Mouse (Mus musculus): ENCODE measurements around the gene Fars2. TPM values are rescaled to one million over a fixed set of nuclear protein-coding genes. Genes with fewer than 3 reads are reported as not detected.
"Not testable (repeated sequence)": the region's sequence is repeated elsewhere in the genome, so short reads cannot be mapped to it uniquely, and the experiment has no call there.

Fars2 gene
- polyA plus RNA-seq, 1 experiment from 2014 or later: 33.0 TPM

DNA sequence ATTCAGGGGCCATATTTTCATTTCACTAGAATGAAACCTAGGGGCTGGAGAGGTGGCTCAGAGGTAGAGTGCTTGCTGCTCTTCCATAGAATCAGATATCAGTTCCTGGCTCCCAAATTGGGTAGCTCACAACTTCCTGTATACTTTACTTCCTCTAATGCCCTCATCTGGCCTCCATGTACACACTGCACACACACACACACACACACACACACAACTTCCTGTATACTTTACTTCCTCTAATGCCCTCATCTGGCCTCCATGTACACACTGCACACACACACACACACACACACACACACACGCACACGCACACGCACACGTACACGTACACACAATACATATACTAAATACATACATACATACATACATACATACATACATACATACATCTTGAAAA, 248.5 kb downstream of the Fars2 start:
- H3K36me3 ChIP-seq (ENCODE audit: control insufficient read depth, insufficient read depth, low read length); H3K4me1 ChIP-seq (ENCODE audit: control insufficient read depth, insufficient read depth, low read length); H3K27ac ChIP-seq (replicated peaks; ENCODE audit: low read depth, low read length); H3K4me3 ChIP-seq (replicated peaks; ENCODE audit: low read depth, low read length); ATAC-seq (ENCODE audit: low FRiP score, low TSS enrichment); H3K9ac ChIP-seq (replicated peaks; ENCODE audit: low read length); H3K4me2 ChIP-seq (ENCODE audit: low read length); DNase-seq; H3K9me3 ChIP-seq (ENCODE audit: control insufficient read depth, low read length); H3K27me3 ChIP-seq (ENCODE audit: control insufficient read depth, insufficient read depth, low read length): not testable (repeated sequence)
- WGBS: 100% methylated on average over 5 of the region's 5 CpGs

GRCm38 (mm10) chr13:36366304-36366703, 249.1 kb downstream of the Fars2 start:
- H3K36me3 ChIP-seq (ENCODE audit: control insufficient read depth, insufficient read depth, low read length): no peaks in the 10 kb centered on the region
- H3K27ac ChIP-seq (replicated peaks; ENCODE audit: low read depth, low read length): no peak overlapping the region
- H3K4me3 ChIP-seq (replicated peaks; ENCODE audit: low read depth, low read length): no peak overlapping the region
- DNase-seq (no peak), ATAC-seq (ENCODE audit: low FRiP score, low TSS enrichment) (no peak)
- 87% methylated on average over 6 of the region's 6 CpGs for WGBS
- H3K4me1 ChIP-seq (ENCODE audit: control insufficient read depth, insufficient read depth, low read length): no peaks in the 10 kb centered on the region
- H3K4me2 ChIP-seq (ENCODE audit: low read length): no peak overlapping the region
- no peak overlapping the region for H3K9ac ChIP-seq (replicated peaks; ENCODE audit: low read length)
- no peaks in the 10 kb centered on the region for H3K27me3 ChIP-seq (ENCODE audit: control insufficient read depth, insufficient read depth, low read length)
- no peaks in the 10 kb centered on the region for H3K9me3 ChIP-seq (ENCODE audit: control insufficient read depth, low read length)

DNA sequence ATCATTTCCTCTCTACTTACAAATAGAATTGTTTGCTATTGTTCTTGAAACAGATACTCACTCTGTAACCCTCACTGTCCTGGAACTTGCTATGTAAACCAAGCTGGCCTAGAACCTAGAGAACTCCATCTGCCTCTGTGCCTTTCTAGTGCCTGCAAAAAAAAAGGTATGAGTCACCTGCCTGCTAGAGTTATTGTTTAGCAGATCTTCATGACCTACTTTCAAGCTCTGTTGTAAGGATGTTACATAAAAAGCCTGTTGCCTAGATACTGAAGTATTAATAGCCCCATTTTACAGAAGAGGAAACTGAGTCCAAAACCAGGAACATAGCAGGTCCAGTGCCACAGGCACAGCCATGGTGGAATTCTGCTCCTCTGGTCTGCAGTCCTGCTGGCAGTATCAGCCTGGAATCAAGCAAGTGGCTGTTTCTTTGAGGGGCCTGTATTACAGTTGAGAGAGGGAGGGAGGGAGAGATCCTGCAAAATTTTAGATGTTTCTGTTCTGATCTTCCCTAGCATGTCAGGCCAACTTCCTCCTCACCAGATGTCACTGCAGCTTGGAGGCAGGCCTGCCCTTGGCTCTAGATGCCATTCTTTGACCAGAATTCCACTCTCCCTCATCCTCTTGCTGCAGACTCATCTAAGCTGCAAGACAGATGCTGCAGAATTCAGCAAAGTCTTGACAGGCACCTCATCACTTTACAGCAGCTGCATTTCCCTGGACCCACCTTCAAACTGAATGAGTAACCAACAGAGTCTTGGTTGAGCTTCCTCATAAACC, 250.7 kb downstream of the Fars2 start:
- no peaks in the 10 kb centered on the region for H3K27me3 ChIP-seq (ENCODE audit: control insufficient read depth, insufficient read depth, low read length)
- ATAC-seq (ENCODE audit: low FRiP score, low TSS enrichment): no peak
- no peak overlapping the region for H3K4me2 ChIP-seq (ENCODE audit: low read length)
- H3K4me1 ChIP-seq (ENCODE audit: control insufficient read depth, insufficient read depth, low read length): no peaks in the 10 kb centered on the region
- DNase-seq: no peak
- H3K27ac ChIP-seq (replicated peaks; ENCODE audit: low read depth, low read length): no peak overlapping the region
- no peaks in the 10 kb centered on the region for H3K9me3 ChIP-seq (ENCODE audit: control insufficient read depth, low read length)
- H3K9ac ChIP-seq (replicated peaks; ENCODE audit: low read length): no peak overlapping the region
- no peaks in the 10 kb centered on the region for H3K36me3 ChIP-seq (ENCODE audit: control insufficient read depth, insufficient read depth, low read length)
- no peak overlapping the region for H3K4me3 ChIP-seq (replicated peaks; ENCODE audit: low read depth, low read length)

DNA sequence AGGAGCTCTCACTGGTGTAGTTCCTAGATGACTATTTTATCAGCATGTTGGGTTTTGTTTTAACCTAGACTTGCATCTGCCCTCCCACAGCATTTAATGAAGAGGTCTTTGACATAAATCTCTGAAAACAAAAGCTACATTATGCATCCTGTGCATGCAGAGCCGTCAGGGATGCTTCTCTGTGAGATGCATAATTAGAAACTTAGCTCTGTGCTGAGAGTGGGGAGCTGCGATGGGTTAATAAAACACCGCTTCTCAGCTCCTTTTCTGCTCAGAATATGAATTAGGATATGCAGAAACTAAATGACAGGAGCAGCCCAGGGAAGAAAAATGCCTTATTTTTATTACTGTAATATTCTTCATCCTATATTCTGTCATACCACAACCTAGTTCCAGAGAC, 251.6 kb downstream of the Fars2 start:
- H3K27me3 ChIP-seq (ENCODE audit: control insufficient read depth, insufficient read depth, low read length): no peaks in the 10 kb centered on the region
- peak; percentile 60 for DNase-seq
- H3K4me2 ChIP-seq (ENCODE audit: low read length): no peak overlapping the region
- H3K36me3 ChIP-seq (ENCODE audit: control insufficient read depth, insufficient read depth, low read length): no peaks in the 10 kb centered on the region
- H3K27ac ChIP-seq (replicated peaks; ENCODE audit: low read depth, low read length): 0 out of 2 replicates have a peak overlapping the region, but pooled peaks have one; percentile 41
- H3K4me1 ChIP-seq (ENCODE audit: control insufficient read depth, insufficient read depth, low read length): no peaks in the 10 kb centered on the region
- H3K9ac ChIP-seq (replicated peaks; ENCODE audit: low read length): no peak overlapping the region
- no peak overlapping the region for H3K4me3 ChIP-seq (replicated peaks; ENCODE audit: low read depth, low read length)
- ATAC-seq (ENCODE audit: low FRiP score, low TSS enrichment): no peak; the same call in 1 of the 2 replicates
- no peaks in the 10 kb centered on the region for H3K9me3 ChIP-seq (ENCODE audit: control insufficient read depth, low read length)
- 38% methylated on average over 3 of the region's 3 CpGs for WGBS

GRCm38 (mm10) chr13:36369400-36369799, 252.2 kb downstream of the Fars2 start:
- H3K9ac ChIP-seq (replicated peaks; ENCODE audit: low read length): no peak overlapping the region
- WGBS: 77% methylated on average over 11 of the region's 11 CpGs
- no peaks in the 10 kb centered on the region for H3K9me3 ChIP-seq (ENCODE audit: control insufficient read depth, low read length)
- no peaks in the 10 kb centered on the region for H3K36me3 ChIP-seq (ENCODE audit: control insufficient read depth, insufficient read depth, low read length)
- no peak overlapping the region for H3K4me3 ChIP-seq (replicated peaks; ENCODE audit: low read depth, low read length)
- ATAC-seq (ENCODE audit: low FRiP score, low TSS enrichment): no peak
- no peak overlapping the region for H3K4me2 ChIP-seq (ENCODE audit: low read length)
- no peaks in the 10 kb centered on the region for H3K27me3 ChIP-seq (ENCODE audit: control insufficient read depth, insufficient read depth, low read length)
- DNase-seq: peak; percentile 20
- H3K4me1 ChIP-seq (ENCODE audit: control insufficient read depth, insufficient read depth, low read length): no peaks in the 10 kb centered on the region
- H3K27ac ChIP-seq (replicated peaks; ENCODE audit: low read depth, low read length): 0 out of 2 replicates have a peak overlapping the region, but pooled peaks have one; percentile 33

GRCm38 (mm10) chr13:36383236-36383635, 266.0 kb downstream of the Fars2 start:
- peaks cover 10% of the 10 kb centered on the region for H3K4me1 ChIP-seq (ENCODE audit: control insufficient read depth, insufficient read depth, low read length)
- no peaks in the 10 kb centered on the region for H3K9me3 ChIP-seq (ENCODE audit: control insufficient read depth, low read length)
- H3K36me3 ChIP-seq (ENCODE audit: control insufficient read depth, insufficient read depth, low read length): no peaks in the 10 kb centered on the region
- H3K4me3 ChIP-seq (replicated peaks; ENCODE audit: low read depth, low read length): no peak overlapping the region
- DNase-seq (no peak), ATAC-seq (ENCODE audit: low FRiP score, low TSS enrichment) (no peak)
- no peak overlapping the region for H3K9ac ChIP-seq (replicated peaks; ENCODE audit: low read length)
- H3K27ac ChIP-seq (replicated peaks; ENCODE audit: low read depth, low read length): no peak overlapping the region
- WGBS: 90% methylated on average over 2 of the region's 2 CpGs
- no peak overlapping the region for H3K4me2 ChIP-seq (ENCODE audit: low read length)
- H3K27me3 ChIP-seq (ENCODE audit: control insufficient read depth, insufficient read depth, low read length): no peaks in the 10 kb centered on the region

- Histone ChIP-seq H3K27me3 (ENCODE audit: control insufficient read depth, insufficient read depth, low read length) (no peaks in the 10 kb centered on the region), H3K9ac (replicated peaks; ENCODE audit: low read length) (no peak overlapping the region), H3K4me2 (ENCODE audit: low read length) (no peak overlapping the region), H3K9me3 (ENCODE audit: control insufficient read depth, low read length) (no peaks in the 10 kb centered on the region), H3K36me3 (ENCODE audit: control insufficient read depth, insufficient read depth, low read length) (no peaks in the 10 kb centered on the region), H3K4me1 (ENCODE audit: control insufficient read depth, insufficient read depth, low read length) (peaks cover 10% of the 10 kb centered on the region), H3K27ac (replicated peaks; ENCODE audit: low read depth, low read length) (0 out of 2 replicates have a peak overlapping the region, but pooled peaks have one; percentile 26), H3K4me3 (replicated peaks; ENCODE audit: low read depth, low read length) (no peak overlapping the region)
- peak; percentile 59 for DNase-seq
- no peak for ATAC-seq (ENCODE audit: low FRiP score, low TSS enrichment)
- 65% methylated on average over 5 of the region's 5 CpGs for WGBS
Measured at GRCm38 (mm10) chr13:36386074-36386473, 268.9 kb downstream of the Fars2 start.

- H3K9ac ChIP-seq (replicated peaks; ENCODE audit: low read length): no peak overlapping the region
- no peak overlapping the region for H3K4me3 ChIP-seq (replicated peaks; ENCODE audit: low read depth, low read length)
- H3K36me3 ChIP-seq (ENCODE audit: control insufficient read depth, insufficient read depth, low read length): no peaks in the 10 kb centered on the region
- H3K4me2 ChIP-seq (ENCODE audit: low read length): no peak overlapping the region
- DNase-seq: no peak
- H3K27me3 ChIP-seq (ENCODE audit: control insufficient read depth, insufficient read depth, low read length): no peaks in the 10 kb centered on the region
- H3K9me3 ChIP-seq (ENCODE audit: control insufficient read depth, low read length): no peaks in the 10 kb centered on the region
- no peaks in the 10 kb centered on the region for H3K4me1 ChIP-seq (ENCODE audit: control insufficient read depth, insufficient read depth, low read length)
- WGBS: 80% methylated on average over 7 of the region's 7 CpGs
- no peak overlapping the region for H3K27ac ChIP-seq (replicated peaks; ENCODE audit: low read depth, low read length)
- no peak for ATAC-seq (ENCODE audit: low FRiP score, low TSS enrichment)
Measured at GRCm38 (mm10) chr13:36391936-36392335, 274.7 kb downstream of the Fars2 start.

DNA sequence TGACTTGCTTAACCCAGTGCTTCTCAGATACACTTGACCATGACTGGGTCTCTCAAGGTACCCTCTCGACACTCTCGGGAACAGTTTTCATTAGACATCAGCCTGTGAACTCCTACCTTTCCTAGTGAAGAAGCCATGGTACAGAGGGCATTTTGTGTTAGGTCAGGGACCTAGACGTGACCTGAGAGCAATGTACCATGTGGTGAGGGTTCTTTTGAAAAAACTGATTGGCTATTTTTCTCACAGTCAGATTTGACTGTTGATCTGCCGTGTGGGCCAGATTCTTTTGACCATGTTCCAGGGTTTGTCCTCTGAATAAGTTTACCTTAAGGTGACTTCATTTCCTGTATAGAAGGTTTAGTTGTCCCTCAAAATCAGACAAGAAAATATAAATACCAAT, 275.5 kb downstream of the Fars2 start:
- ATAC-seq (ENCODE audit: low FRiP score, low TSS enrichment) (no peak), DNase-seq (no peak)
- Histone ChIP-seq H3K4me3 (replicated peaks; ENCODE audit: low read depth, low read length) (no peak overlapping the region), H3K36me3 (ENCODE audit: control insufficient read depth, insufficient read depth, low read length) (no peaks in the 10 kb centered on the region), H3K4me2 (ENCODE audit: low read length) (no peak overlapping the region), H3K27ac (replicated peaks; ENCODE audit: low read depth, low read length) (no peak overlapping the region), H3K9me3 (ENCODE audit: control insufficient read depth, low read length) (no peaks in the 10 kb centered on the region), H3K4me1 (ENCODE audit: control insufficient read depth, insufficient read depth, low read length) (no peaks in the 10 kb centered on the region), H3K9ac (replicated peaks; ENCODE audit: low read length) (no peak overlapping the region), H3K27me3 (ENCODE audit: control insufficient read depth, insufficient read depth, low read length) (no peaks in the 10 kb centered on the region)
- WGBS: 92% methylated on average over 4 of the region's 4 CpGs
